Mouse (Mus musculus) embryonic fibroblast, embryonic 13.5 days (primary cell): Measurements from ENCODE around the gene Grhl3. TPM values are rescaled to one million over a fixed set of nuclear protein-coding genes. Genes with fewer than 3 reads are reported as not detected.

Experiments used
- H3K27ac ChIP-seq: 2 replicates; pipeline ENCODE4 v1.5.1; 2012; ENCODE audit warnings: low read length, control low read depth, inconsistent platforms; ENCODE audit not compliant: insufficient read depth
- H3K4me1 ChIP-seq: 2 replicates; pipeline ENCODE4 v1.6.1; 2011; ENCODE audit warnings: low read length; ENCODE audit not compliant: control insufficient read depth, insufficient read depth
- H3K4me3 ChIP-seq: 2 replicates; pipeline ENCODE4 v1.5.1; 2011; ENCODE audit warnings: mild to moderate bottlenecking, control low read depth, low read length; ENCODE audit not compliant: insufficient read depth
- CTCF ChIP-seq: IDR thresholded peaks from 2 replicates; pipeline ENCODE4 v1.5.1; 2011; ENCODE audit warnings: mild to moderate bottlenecking, control low read depth, low read length, moderate library complexity, borderline replicate concordance; ENCODE audit not compliant: insufficient read depth
- POLR2A ChIP-seq: IDR thresholded peaks from 2 replicates; pipeline ENCODE4 v1.6.1; 2011; ENCODE audit warnings: low read depth, mild to moderate bottlenecking, control low read depth, low read length, moderate library complexity
- polyA plus RNA-seq: library from polyadenylated mRNA; stranded (reverse); fragments of >200 nt; gene quantifications from 2 replicates; pipeline ENCODE4 v1.2.4, GENCODE M21; 2011; ENCODE audit warnings: low read depth; ENCODE audit not compliant: missing spikeins, insufficient read length

Grhl3 gene
- polyA plus RNA-seq, 1 experiment = not detected

- no peak for TF ChIP-seq CTCF
- TF ChIP-seq POLR2A = no peak
- Histone ChIP-seq H3K27ac (no peak overlapping the region), H3K4me3 (no peak overlapping the region), H3K4me1 (peaks cover 13% of the 10 kb centered on the region; the same call in 1 of the 2 replicates)
Observed at GRCm38 (mm10) chr4:135575365-135576140, 2.1 kb upstream of the Grhl3 start.

- Histone ChIP-seq H3K27ac (no peak overlapping the region), H3K4me1 (peaks cover 23% of the 10 kb centered on the region), H3K4me3 (no peak overlapping the region)
- TF ChIP-seq CTCF = no peak
- no peak for TF ChIP-seq POLR2A
Observed at GRCm38 (mm10) chr4:135572276-135572675, 1.2 kb downstream of the Grhl3 start.

GRCm38 (mm10) chr4:135571037-135571550 lies 2.3 kb downstream of the Grhl3 start:
- Histone ChIP-seq H3K27ac (no peak overlapping the region), H3K4me3 (no peak overlapping the region), H3K4me1 (peaks cover 30% of the 10 kb centered on the region)
- TF ChIP-seq POLR2A = no peak
- TF ChIP-seq CTCF = no peak

DNA sequence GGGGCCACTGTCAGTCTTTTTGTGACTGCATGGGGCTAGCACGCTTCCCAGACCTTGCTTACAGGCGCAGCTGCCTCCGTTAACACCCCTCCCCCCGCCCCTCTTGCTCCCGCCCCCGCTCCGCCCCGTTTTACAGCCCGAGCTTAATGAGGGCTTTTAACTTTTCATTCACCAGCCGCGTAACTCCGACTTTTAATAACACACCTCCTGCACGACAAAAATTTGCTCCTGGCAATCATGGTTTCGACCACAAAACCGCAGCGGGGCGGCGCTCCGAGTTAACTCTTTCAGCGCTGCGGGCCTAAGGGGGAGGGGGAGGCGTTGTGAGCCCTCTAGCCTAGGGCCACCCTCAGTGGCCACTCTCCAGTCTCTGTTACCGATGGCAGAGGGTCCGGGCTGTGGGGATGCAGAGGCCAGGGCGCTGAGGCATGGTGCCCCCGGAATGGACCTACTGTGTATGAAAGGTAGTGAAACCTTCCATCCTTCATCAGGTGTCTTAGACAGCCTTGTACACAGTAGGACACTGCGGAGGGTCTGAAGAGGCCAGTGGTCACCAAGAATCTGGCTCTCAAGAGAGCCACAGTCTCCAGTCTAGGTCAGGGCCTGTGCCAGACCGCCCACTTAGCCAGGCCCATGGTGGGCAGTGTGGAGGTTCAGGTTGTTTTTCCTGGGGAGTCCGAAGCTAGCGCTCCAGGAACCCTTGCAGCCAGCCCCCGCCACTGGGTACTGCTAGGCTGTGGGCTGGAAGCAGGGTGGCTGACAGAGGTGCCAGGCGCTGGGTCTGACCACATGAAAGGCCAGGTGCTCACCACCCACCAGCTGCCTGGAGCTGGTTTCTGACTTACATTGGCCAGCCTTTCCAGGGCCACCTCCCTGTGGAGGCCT lies 3.0 kb downstream of the Grhl3 start:
- Histone ChIP-seq H3K4me3 (0 out of 2 replicates have a peak overlapping the region, but pooled peaks have one; percentile 5), H3K27ac (no peak overlapping the region), H3K4me1 (peaks cover 30% of the 10 kb centered on the region)
- TF ChIP-seq POLR2A (no peak), CTCF (no peak)

- no peak for TF ChIP-seq CTCF
- no peak for TF ChIP-seq POLR2A
- Histone ChIP-seq H3K4me1 (peaks cover 30% of the 10 kb centered on the region), H3K4me3 (no peak overlapping the region), H3K27ac (no peak overlapping the region)
Observed at GRCm38 (mm10) chr4:135569201-135569600, 4.2 kb downstream of the Grhl3 start.

- TF ChIP-seq POLR2A = no peak
- Histone ChIP-seq H3K27ac (no peak overlapping the region), H3K4me1 (peaks cover 26% of the 10 kb centered on the region), H3K4me3 (no peak overlapping the region)
Observed at GRCm38 (mm10) chr4:135567484-135567883, 5.9 kb downstream of the Grhl3 start.

- TF ChIP-seq POLR2A (no peak), CTCF (no peak)
- Histone ChIP-seq H3K4me1 (peaks cover 23% of the 10 kb centered on the region), H3K27ac (no peak overlapping the region), H3K4me3 (no peak overlapping the region)
Observed at GRCm38 (mm10) chr4:135567042-135567441, 6.4 kb downstream of the Grhl3 start.

GRCm38 (mm10) chr4:135565400-135565799 lies 8.0 kb downstream of the Grhl3 start:
- TF ChIP-seq POLR2A (no peak), CTCF (no peak)
- Histone ChIP-seq H3K4me3 (no peak overlapping the region), H3K4me1 (peaks cover 15% of the 10 kb centered on the region), H3K27ac (no peak overlapping the region)

DNA sequence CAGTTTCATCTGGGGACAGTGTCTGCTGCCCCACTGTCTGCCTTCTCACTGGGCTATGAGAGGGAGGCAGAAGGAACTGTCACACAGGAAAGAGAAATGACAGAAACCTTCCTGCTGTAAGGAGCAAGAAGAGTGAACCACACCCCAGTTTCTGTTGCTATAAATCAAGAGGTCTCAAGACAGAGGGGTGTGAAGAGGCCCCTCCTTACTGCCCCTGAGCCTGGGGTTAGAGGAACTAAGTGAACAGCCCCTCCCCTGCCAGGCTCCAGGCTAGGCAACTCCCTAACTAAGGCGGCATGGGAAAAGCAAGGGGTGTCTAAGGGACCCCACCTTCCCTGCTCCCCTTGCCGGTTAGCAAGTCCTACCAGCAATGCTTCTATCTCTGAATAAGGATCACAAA lies 9.6 kb downstream of the Grhl3 start:
- no peak for TF ChIP-seq CTCF
- no peak overlapping the region for H3K4me3 ChIP-seq
- H3K27ac ChIP-seq = no peak overlapping the region
- peaks cover 11% of the 10 kb centered on the region for H3K4me1 ChIP-seq

GRCm38 (mm10) chr4:135549323-135549722 lies 24.1 kb downstream of the Grhl3 start:
- TF ChIP-seq POLR2A = no peak
- no peak for TF ChIP-seq CTCF
- Histone ChIP-seq H3K4me1 (no peaks in the 10 kb centered on the region), H3K4me3 (no peak overlapping the region), H3K27ac (no peak overlapping the region)
